Mouse (Mus musculus): Measurements from ENCODE around the gene Tnnt2. TPM values are rescaled to one million over a fixed set of nuclear protein-coding genes. Genes with fewer than 3 reads are reported as not detected.

Tnnt2 gene
- polyA plus RNA-seq, 1 experiment = 0.75 TPM

GRCm38 (mm10) chr1:135834983-135835382, 1.2 kb upstream of the Tnnt2 start:
- 93% methylated on average over 8 of the region's 8 CpGs for WGBS
- TF ChIP-seq CTCF (IDR thresholded peaks at IDR 0.05; ENCODE audit: extremely low read depth, insufficient read depth, insufficient read length, insufficient replicate concordance) (no peak), POLR2A (IDR thresholded peaks at IDR 0.05; ENCODE audit: low read depth, low read length) (no peak)
- no peak overlapping the region for H3K27ac ChIP-seq (ENCODE audit: insufficient read depth, low read length)
- no peaks in the 10 kb centered on the region for H3K4me1 ChIP-seq (ENCODE audit: control insufficient read depth, insufficient read depth, insufficient read length)
- no peak for DNase-seq (ENCODE audit: low read depth in 1 of 2, low spot score in 2 of 2)
- H3K36me3 ChIP-seq (ENCODE audit: control insufficient read depth, insufficient read depth, low read length) = no peaks in the 10 kb centered on the region
- H3K27me3 ChIP-seq (ENCODE audit: control insufficient read depth, insufficient read depth, low read length) = no peaks in the 10 kb centered on the region
- no peak overlapping the region for H3K4me3 ChIP-seq (ENCODE audit: extremely low read depth, insufficient read depth, insufficient read length)

- Histone ChIP-seq H3K27me3 (ENCODE audit: control insufficient read depth, insufficient read depth, low read length) (no peaks in the 10 kb centered on the region), H3K27ac (ENCODE audit: insufficient read depth, low read length) (no peak overlapping the region), H3K36me3 (ENCODE audit: control insufficient read depth, insufficient read depth, low read length) (no peaks in the 10 kb centered on the region), H3K4me3 (ENCODE audit: extremely low read depth, insufficient read depth, insufficient read length) (no peak overlapping the region), H3K4me1 (ENCODE audit: control insufficient read depth, insufficient read depth, insufficient read length) (peaks cover 8% of the 10 kb centered on the region; the same call in 1 of the 2 replicates)
- TF ChIP-seq CTCF (IDR thresholded peaks at IDR 0.05; ENCODE audit: extremely low read depth, insufficient read depth, insufficient read length, insufficient replicate concordance) (no peak), POLR2A (IDR thresholded peaks at IDR 0.05; ENCODE audit: low read depth, low read length) (no peak)
- 72% methylated on average over 4 of the region's 4 CpGs for WGBS
- DNase-seq (ENCODE audit: low read depth in 1 of 2, low spot score in 2 of 2) = no peak
Measured at GRCm38 (mm10) chr1:135838626-135839025, 2.5 kb downstream of the Tnnt2 start.

GRCm38 (mm10) chr1:135839065-135839464, 2.9 kb downstream of the Tnnt2 start:
- TF ChIP-seq POLR2A (IDR thresholded peaks at IDR 0.05; ENCODE audit: low read depth, low read length) (no peak), CTCF (IDR thresholded peaks at IDR 0.05; ENCODE audit: extremely low read depth, insufficient read depth, insufficient read length, insufficient replicate concordance) (no peak)
- 88% methylated on average over 6 of the region's 6 CpGs for WGBS
- Histone ChIP-seq H3K27ac (ENCODE audit: insufficient read depth, low read length) (no peak overlapping the region), H3K36me3 (ENCODE audit: control insufficient read depth, insufficient read depth, low read length) (no peaks in the 10 kb centered on the region), H3K27me3 (ENCODE audit: control insufficient read depth, insufficient read depth, low read length) (no peaks in the 10 kb centered on the region), H3K4me1 (ENCODE audit: control insufficient read depth, insufficient read depth, insufficient read length) (peaks cover 8% of the 10 kb centered on the region; the same call in 1 of the 2 replicates), H3K4me3 (ENCODE audit: extremely low read depth, insufficient read depth, insufficient read length) (no peak overlapping the region)
- DNase-seq (ENCODE audit: low read depth in 1 of 2, low spot score in 2 of 2) = no peak

DNA sequence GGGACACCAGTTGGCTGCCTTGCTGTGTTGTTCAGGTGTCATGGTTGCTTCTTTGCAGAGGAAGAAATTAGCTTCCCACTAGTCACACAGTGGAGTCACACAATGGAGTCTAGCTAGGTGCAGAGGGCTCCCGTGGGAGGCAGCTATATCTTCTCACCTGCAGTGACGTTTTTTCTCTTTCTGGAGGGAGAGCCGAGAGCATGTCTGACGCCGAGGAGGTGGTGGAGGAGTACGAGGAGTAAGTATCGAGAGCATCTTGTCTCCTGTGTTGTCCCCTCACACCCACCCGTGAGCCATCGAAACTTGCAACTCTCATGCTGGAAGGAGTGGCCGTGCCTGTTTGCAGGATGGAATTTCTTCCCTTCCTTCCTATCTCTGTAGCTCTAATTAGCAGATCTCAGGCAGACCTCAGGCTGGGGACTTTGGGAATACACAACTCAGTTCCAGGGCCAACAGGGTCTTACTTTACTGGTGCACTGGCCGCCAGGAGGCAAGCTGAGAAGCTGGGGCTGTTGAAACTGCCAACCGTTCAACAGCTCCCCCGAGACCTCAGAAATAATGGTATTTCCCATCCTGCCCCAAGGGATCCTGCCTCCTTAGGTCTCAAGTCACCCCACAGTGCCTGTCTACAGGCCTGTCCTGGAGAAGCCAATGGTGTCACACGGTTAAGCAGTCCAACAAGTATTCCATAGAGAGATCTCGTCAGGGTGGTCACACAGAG, 4.7 kb downstream of the Tnnt2 start:
- TF ChIP-seq POLR2A (IDR thresholded peaks at IDR 0.05; ENCODE audit: low read depth, low read length) (no peak), CTCF (IDR thresholded peaks at IDR 0.05; ENCODE audit: extremely low read depth, insufficient read depth, insufficient read length, insufficient replicate concordance) (no peak)
- Histone ChIP-seq H3K27me3 (ENCODE audit: control insufficient read depth, insufficient read depth, low read length) (no peaks in the 10 kb centered on the region), H3K36me3 (ENCODE audit: control insufficient read depth, insufficient read depth, low read length) (no peaks in the 10 kb centered on the region), H3K27ac (ENCODE audit: insufficient read depth, low read length) (no peak overlapping the region), H3K4me3 (ENCODE audit: extremely low read depth, insufficient read depth, insufficient read length) (no peak overlapping the region), H3K4me1 (ENCODE audit: control insufficient read depth, insufficient read depth, insufficient read length) (peaks cover 8% of the 10 kb centered on the region; the same call in 1 of the 2 replicates)
- 57% methylated on average over 15 of the region's 15 CpGs for WGBS
- no peak for DNase-seq (ENCODE audit: low read depth in 1 of 2, low spot score in 2 of 2)

GRCm38 (mm10) chr1:135843519-135844262, 7.5 kb downstream of the Tnnt2 start:
- peaks cover 8% of the 10 kb centered on the region; the same call in 1 of the 2 replicates for H3K4me1 ChIP-seq (ENCODE audit: control insufficient read depth, insufficient read depth, insufficient read length)
- WGBS = 92% methylated on average over 10 of the region's 10 CpGs

DNA sequence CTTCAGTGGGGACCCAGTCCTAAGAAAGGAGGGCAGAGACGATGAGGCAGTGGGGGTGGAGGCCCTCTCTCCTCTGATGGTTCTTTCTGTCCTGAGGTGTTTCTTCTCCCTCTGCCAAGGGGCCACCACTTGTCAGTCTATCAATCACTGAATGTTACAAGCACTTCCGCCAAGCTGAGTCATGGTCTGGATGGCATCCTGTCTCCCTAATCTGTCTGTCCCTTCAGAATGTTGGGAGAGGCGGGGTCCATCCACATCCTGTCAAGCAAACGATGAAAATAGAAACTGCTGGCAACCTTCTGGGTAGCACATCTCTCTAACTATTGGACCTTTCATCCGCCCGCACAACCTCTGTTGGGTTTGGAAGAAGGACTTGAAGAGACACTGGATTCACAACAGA, 8.3 kb downstream of the Tnnt2 start:
- H3K4me3 ChIP-seq (ENCODE audit: extremely low read depth, insufficient read depth, insufficient read length) = no peak overlapping the region
- no peaks in the 10 kb centered on the region for H3K36me3 ChIP-seq (ENCODE audit: control insufficient read depth, insufficient read depth, low read length)
- H3K4me1 ChIP-seq (ENCODE audit: control insufficient read depth, insufficient read depth, insufficient read length) = peaks cover 8% of the 10 kb centered on the region; the same call in 1 of the 2 replicates
- H3K27ac ChIP-seq (ENCODE audit: insufficient read depth, low read length) = no peak overlapping the region
- H3K27me3 ChIP-seq (ENCODE audit: control insufficient read depth, insufficient read depth, low read length) = no peaks in the 10 kb centered on the region
- WGBS = 51% methylated on average over 6 of the region's 6 CpGs
- DNase-seq (ENCODE audit: low read depth in 1 of 2, low spot score in 2 of 2) = no peak
- TF ChIP-seq POLR2A (IDR thresholded peaks at IDR 0.05; ENCODE audit: low read depth, low read length) (no peak), CTCF (IDR thresholded peaks at IDR 0.05; ENCODE audit: extremely low read depth, insufficient read depth, insufficient read length, insufficient replicate concordance) (no peak)

More at GRCm38 (mm10) chr1:135843519-135844262, 7.5 kb downstream of the Tnnt2 start:
- no peak for DNase-seq (ENCODE audit: low read depth in 1 of 2, low spot score in 2 of 2)
- Histone ChIP-seq H3K4me3 (ENCODE audit: extremely low read depth, insufficient read depth, insufficient read length) (no peak overlapping the region), H3K36me3 (ENCODE audit: control insufficient read depth, insufficient read depth, low read length) (no peaks in the 10 kb centered on the region), H3K27me3 (ENCODE audit: control insufficient read depth, insufficient read depth, low read length) (no peaks in the 10 kb centered on the region), H3K27ac (ENCODE audit: insufficient read depth, low read length) (no peak overlapping the region)
- TF ChIP-seq POLR2A (IDR thresholded peaks at IDR 0.05; ENCODE audit: low read depth, low read length) = no peak
- TF ChIP-seq CTCF (IDR thresholded peaks at IDR 0.05; ENCODE audit: extremely low read depth, insufficient read depth, insufficient read length, insufficient replicate concordance) = no peak
